Mouse (Mus musculus): ENCODE results near the gene Stra6. TPM values are rescaled to one million over a fixed set of nuclear protein-coding genes. Genes with fewer than 3 reads are reported as not detected.

Gene Stra6
- polyA plus RNA-seq, 1 experiment: 0.29 TPM

- no peaks in the 10 kb centered on the region for H3K79me3 ChIP-seq (ENCODE audit: low read depth)
- TF ChIP-seq MYOG (IDR thresholded peaks at IDR 0.05; ENCODE audit: control insufficient read depth, extremely low read depth, insufficient read length) (no peak), USF1 (IDR thresholded peaks at IDR 0.05; ENCODE audit: low read depth) (no peak), MAX (IDR thresholded peaks at IDR 0.05) (no peak), CTCF (IDR thresholded peaks at IDR 0.05; ENCODE audit: control insufficient read depth, insufficient read depth, insufficient read length) (no peak), CEBPB (IDR thresholded peaks at IDR 0.05; ENCODE audit: low read depth) (no peak), MYOD1 (IDR thresholded peaks at IDR 0.05; ENCODE audit: control insufficient read depth, insufficient read length, low read depth) (no peak), FOSL1 (IDR thresholded peaks at IDR 0.05; ENCODE audit: insufficient read depth, low read length, poor library complexity, severe bottlenecking) (no peak)
- H3K36me3 ChIP-seq (ENCODE audit: control insufficient read depth, insufficient read depth): no peaks in the 10 kb centered on the region
- H3K79me2 ChIP-seq (ENCODE audit: control insufficient read depth, insufficient read depth): no peaks in the 10 kb centered on the region
- H3K27me3 ChIP-seq (ENCODE audit: control insufficient read depth, insufficient read depth, insufficient read length): peaks cover 42% of the 10 kb centered on the region
- H3ac ChIP-seq (ENCODE audit: control insufficient read depth, insufficient read length, low read depth): no peak overlapping the region
- H3K4me3 ChIP-seq (ENCODE audit: insufficient read depth, poor library complexity, severe bottlenecking): no peak overlapping the region
These were observed 4.0 kb downstream of the Stra6 start for GRCm38 (mm10) chr9:58067546-58067945.

GRCm38 (mm10) chr9:58074561-58074960 is 11.0 kb downstream of the Stra6 start:
- TF ChIP-seq MAX (IDR thresholded peaks at IDR 0.05) (no peak), FOSL1 (IDR thresholded peaks at IDR 0.05; ENCODE audit: insufficient read depth, low read length, poor library complexity, severe bottlenecking) (no peak), USF1 (IDR thresholded peaks at IDR 0.05; ENCODE audit: low read depth) (no peak), MYOD1 (IDR thresholded peaks at IDR 0.05; ENCODE audit: control insufficient read depth, insufficient read length, low read depth) (no peak), MYOG (IDR thresholded peaks at IDR 0.05; ENCODE audit: control insufficient read depth, extremely low read depth, insufficient read length) (no peak), CTCF (IDR thresholded peaks at IDR 0.05; ENCODE audit: control insufficient read depth, insufficient read depth, insufficient read length) (no peak), CEBPB (IDR thresholded peaks at IDR 0.05; ENCODE audit: low read depth) (no peak)
- Histone ChIP-seq H3K79me3 (ENCODE audit: low read depth) (no peaks in the 10 kb centered on the region), H3K4me3 (ENCODE audit: insufficient read depth, poor library complexity, severe bottlenecking) (no peak overlapping the region), H3K27me3 (ENCODE audit: control insufficient read depth, insufficient read depth, insufficient read length) (peaks cover 59% of the 10 kb centered on the region), H3K79me2 (ENCODE audit: control insufficient read depth, insufficient read depth) (no peaks in the 10 kb centered on the region), H3ac (ENCODE audit: control insufficient read depth, insufficient read length, low read depth) (no peak overlapping the region), H3K36me3 (ENCODE audit: control insufficient read depth, insufficient read depth) (no peaks in the 10 kb centered on the region)

- no peak overlapping the region for H3K4me3 ChIP-seq (ENCODE audit: insufficient read depth, poor library complexity, severe bottlenecking)
- TF ChIP-seq CEBPB (IDR thresholded peaks at IDR 0.05; ENCODE audit: low read depth) (no peak), MYOG (IDR thresholded peaks at IDR 0.05; ENCODE audit: control insufficient read depth, extremely low read depth, insufficient read length) (no peak)
- peaks cover 67% of the 10 kb centered on the region for H3K27me3 ChIP-seq (ENCODE audit: control insufficient read depth, insufficient read depth, insufficient read length)
- H3K79me3 ChIP-seq (ENCODE audit: low read depth): no peaks in the 10 kb centered on the region
- no peaks in the 10 kb centered on the region for H3K79me2 ChIP-seq (ENCODE audit: control insufficient read depth, insufficient read depth)
- no peaks in the 10 kb centered on the region for H3K36me3 ChIP-seq (ENCODE audit: control insufficient read depth, insufficient read depth)
- H3ac ChIP-seq (ENCODE audit: control insufficient read depth, insufficient read length, low read depth): no peak overlapping the region
These were observed 21.0 kb downstream of the Stra6 start for GRCm38 (mm10) chr9:58084586-58084985.

- no peak overlapping the region for H3K4me3 ChIP-seq (ENCODE audit: insufficient read depth, poor library complexity, severe bottlenecking)
- peaks cover 63% of the 10 kb centered on the region for H3K27me3 ChIP-seq (ENCODE audit: control insufficient read depth, insufficient read depth, insufficient read length)
- H3K79me3 ChIP-seq (ENCODE audit: low read depth): no peaks in the 10 kb centered on the region
- H3K36me3 ChIP-seq (ENCODE audit: control insufficient read depth, insufficient read depth): no peaks in the 10 kb centered on the region
- no peak overlapping the region for H3ac ChIP-seq (ENCODE audit: control insufficient read depth, insufficient read length, low read depth)
- no peaks in the 10 kb centered on the region for H3K79me2 ChIP-seq (ENCODE audit: control insufficient read depth, insufficient read depth)
- TF ChIP-seq FOSL1 (IDR thresholded peaks at IDR 0.05; ENCODE audit: insufficient read depth, low read length, poor library complexity, severe bottlenecking): no peak
- TF ChIP-seq MYOD1 (IDR thresholded peaks at IDR 0.05; ENCODE audit: control insufficient read depth, insufficient read length, low read depth): no peak
- no peak for TF ChIP-seq MAX (IDR thresholded peaks at IDR 0.05)
- TF ChIP-seq USF1 (IDR thresholded peaks at IDR 0.05; ENCODE audit: low read depth): no peak
- no peak for TF ChIP-seq MYOG (IDR thresholded peaks at IDR 0.05; ENCODE audit: control insufficient read depth, extremely low read depth, insufficient read length)
- no peak for TF ChIP-seq CEBPB (IDR thresholded peaks at IDR 0.05; ENCODE audit: low read depth)
- TF ChIP-seq CTCF (IDR thresholded peaks at IDR 0.05; ENCODE audit: control insufficient read depth, insufficient read depth, insufficient read length): no peak
These were observed 21.5 kb downstream of the Stra6 start for GRCm38 (mm10) chr9:58085074-58085473.

- no peaks in the 10 kb centered on the region for H3K79me3 ChIP-seq (ENCODE audit: low read depth)
- H3K79me2 ChIP-seq (ENCODE audit: control insufficient read depth, insufficient read depth): no peaks in the 10 kb centered on the region
- H3ac ChIP-seq (ENCODE audit: control insufficient read depth, insufficient read length, low read depth): no peak overlapping the region
- no peaks in the 10 kb centered on the region for H3K36me3 ChIP-seq (ENCODE audit: control insufficient read depth, insufficient read depth)
- H3K27me3 ChIP-seq (ENCODE audit: control insufficient read depth, insufficient read depth, insufficient read length): peaks cover 65% of the 10 kb centered on the region
- no peak overlapping the region for H3K4me3 ChIP-seq (ENCODE audit: insufficient read depth, poor library complexity, severe bottlenecking)
- TF ChIP-seq MYOG (IDR thresholded peaks at IDR 0.05; ENCODE audit: control insufficient read depth, extremely low read depth, insufficient read length): no peak
- TF ChIP-seq CTCF (IDR thresholded peaks at IDR 0.05; ENCODE audit: control insufficient read depth, insufficient read depth, insufficient read length): no peak
- no peak for TF ChIP-seq FOSL1 (IDR thresholded peaks at IDR 0.05; ENCODE audit: insufficient read depth, low read length, poor library complexity, severe bottlenecking)
These were observed 22.6 kb downstream of the Stra6 start for GRCm38 (mm10) chr9:58086203-58086602.

GRCm38 (mm10) chr9:58086861-58087260 is 23.3 kb downstream of the Stra6 start:
- Histone ChIP-seq H3ac (ENCODE audit: control insufficient read depth, insufficient read length, low read depth) (no peak overlapping the region), H3K79me3 (ENCODE audit: low read depth) (no peaks in the 10 kb centered on the region), H3K4me3 (ENCODE audit: insufficient read depth, poor library complexity, severe bottlenecking) (no peak overlapping the region), H3K79me2 (ENCODE audit: control insufficient read depth, insufficient read depth) (no peaks in the 10 kb centered on the region), H3K36me3 (ENCODE audit: control insufficient read depth, insufficient read depth) (no peaks in the 10 kb centered on the region), H3K27me3 (ENCODE audit: control insufficient read depth, insufficient read depth, insufficient read length) (peaks cover 59% of the 10 kb centered on the region)
- no peak for TF ChIP-seq CTCF (IDR thresholded peaks at IDR 0.05; ENCODE audit: control insufficient read depth, insufficient read depth, insufficient read length)
- TF ChIP-seq MYOD1 (IDR thresholded peaks at IDR 0.05; ENCODE audit: control insufficient read depth, insufficient read length, low read depth): no peak
- TF ChIP-seq CEBPB (IDR thresholded peaks at IDR 0.05; ENCODE audit: low read depth): no peak
- no peak for TF ChIP-seq USF1 (IDR thresholded peaks at IDR 0.05; ENCODE audit: low read depth)
- no peak for TF ChIP-seq FOSL1 (IDR thresholded peaks at IDR 0.05; ENCODE audit: insufficient read depth, low read length, poor library complexity, severe bottlenecking)
- no peak for TF ChIP-seq MAX (IDR thresholded peaks at IDR 0.05)
- no peak for TF ChIP-seq MYOG (IDR thresholded peaks at IDR 0.05; ENCODE audit: control insufficient read depth, extremely low read depth, insufficient read length)
